Mouse (Mus musculus) midbrain, embryonic 10.5 days (tissue): ENCODE measurements around the gene Tbx6. TPM values are rescaled to one million over a fixed set of nuclear protein-coding genes. Genes with fewer than 3 reads are reported as not detected.
A peak's percentile ranks its signal among the peaks of the same experiment; 100 is the strongest.

ENCODE experiments used
- DNase-seq: peaks from one replicate; pipeline ENCODE4 v3.0.0-alpha.2; 2017; ENCODE audit warnings: low spot score
- H3K27ac ChIP-seq: fragments of 300-500 bp; sonication (generic); replicated peaks from 2 replicates; pipeline ENCODE4 v1.5.1; 2016; ENCODE audit warnings: mild to moderate bottlenecking
- H3K27me3 ChIP-seq: fragments of 300-500 bp; sonication (generic); 2 replicates; pipeline ENCODE4 v1.6.1; 2016; ENCODE audit warnings: low read depth, mild to moderate bottlenecking; ENCODE audit not compliant: poor library complexity, severe bottlenecking
- H3K36me3 ChIP-seq: fragments of 300-500 bp; sonication (generic); 2 replicates; pipeline ENCODE4 v1.6.1; 2016; ENCODE audit warnings: mild to moderate bottlenecking, moderate library complexity
- H3K4me1 ChIP-seq: fragments of 300-500 bp; sonication (generic); 2 replicates; pipeline ENCODE4 v1.6.1; 2016
- H3K4me3 ChIP-seq: fragments of 300-500 bp; sonication (generic); 2 replicates; pipeline ENCODE4 v1.5.1; 2016; ENCODE audit warnings: mild to moderate bottlenecking, moderate library complexity
- H3K9me3 ChIP-seq: fragments of 300-500 bp; sonication (generic); replicated peaks from 2 replicates; pipeline ENCODE4 v1.6.1; 2016; ENCODE audit warnings: mild to moderate bottlenecking
- WGBS: fragments of 180-500 bp; shearing (Covaris S2); methylation state at CpG from one replicate; pipeline ENCODE4 v1.1.7; 2016; 5-methylcytosine and 5-hydroxymethylcytosine counted together
- polyA plus RNA-seq: library from polyadenylated mRNA; unstranded; fragments of >200 nt; fragmentation: Nextera tagmentation; extraction: Ambion mirVana; gene quantifications from 2 replicates; pipeline ENCODE4 v1.2.1, GENCODE M21; 2016

The Tbx6 gene
- polyA plus RNA-seq, 1 experiment from 2014 or later, result 0.64 TPM

DNA sequence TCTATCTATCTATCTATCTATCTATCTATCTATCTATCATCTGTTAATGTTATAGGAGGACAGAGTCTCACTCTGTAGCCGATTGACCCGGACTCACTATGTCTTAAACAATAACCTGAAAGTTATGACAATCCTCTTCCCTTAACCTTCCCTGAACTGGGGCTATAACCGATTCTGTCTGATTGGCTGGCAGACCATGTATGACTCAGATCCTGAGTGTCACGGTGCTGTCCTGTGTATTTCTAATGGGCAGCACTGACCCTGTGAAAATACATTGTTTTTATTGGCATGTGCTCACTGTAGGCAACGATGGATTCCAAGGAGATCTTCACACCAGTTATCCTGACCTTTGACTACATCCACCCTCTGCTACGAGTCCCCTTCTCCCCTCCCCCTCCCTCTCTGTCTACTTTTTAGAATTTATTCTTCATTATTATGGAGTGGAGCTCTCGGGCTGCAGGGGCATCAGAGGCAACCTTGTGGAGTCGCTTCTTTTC is 34.5 kb downstream of the Tbx6 start:
- Histone ChIP-seq H3K27me3 (no peaks in the 10 kb centered on the region), H3K4me1 (0 out of 2 replicates have a peak, but pooled peaks cover 2% of the 10 kb centered on the region), H3K36me3 (no peaks in the 10 kb centered on the region), H3K9me3 (no peaks in the 10 kb centered on the region), H3K4me3 (no peak overlapping the region), H3K27ac (no peak overlapping the region)
- DNase-seq, result no peak
- 68% methylated on average over 8 of the region's 8 CpGs for WGBS

DNA sequence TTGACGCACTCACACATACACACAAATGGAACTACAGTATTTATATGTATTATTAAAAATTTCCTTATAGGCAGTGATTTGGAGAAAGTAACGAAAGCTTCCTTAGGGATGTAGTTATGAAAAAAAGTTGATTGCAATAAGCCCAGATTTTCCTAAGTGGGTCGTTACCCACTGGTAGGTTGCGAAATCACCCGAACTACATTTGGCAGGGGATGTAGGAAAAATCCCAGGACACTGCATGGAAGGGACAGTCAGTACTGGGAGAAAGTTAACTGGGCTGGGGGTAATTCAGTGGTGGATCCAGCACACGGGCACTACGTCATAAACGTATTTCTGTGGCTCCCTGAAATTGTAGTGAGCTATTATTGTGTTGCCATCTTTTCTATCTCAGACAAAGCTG is 35.2 kb downstream of the Tbx6 start:
- 93% methylated on average over 8 of the region's 8 CpGs for WGBS
- Histone ChIP-seq H3K27ac (no peak overlapping the region), H3K27me3 (no peaks in the 10 kb centered on the region), H3K4me1 (0 out of 2 replicates have a peak, but pooled peaks cover 2% of the 10 kb centered on the region), H3K36me3 (no peaks in the 10 kb centered on the region), H3K4me3 (no peak overlapping the region), H3K9me3 (no peaks in the 10 kb centered on the region)
- DNase-seq, result no peak

DNA sequence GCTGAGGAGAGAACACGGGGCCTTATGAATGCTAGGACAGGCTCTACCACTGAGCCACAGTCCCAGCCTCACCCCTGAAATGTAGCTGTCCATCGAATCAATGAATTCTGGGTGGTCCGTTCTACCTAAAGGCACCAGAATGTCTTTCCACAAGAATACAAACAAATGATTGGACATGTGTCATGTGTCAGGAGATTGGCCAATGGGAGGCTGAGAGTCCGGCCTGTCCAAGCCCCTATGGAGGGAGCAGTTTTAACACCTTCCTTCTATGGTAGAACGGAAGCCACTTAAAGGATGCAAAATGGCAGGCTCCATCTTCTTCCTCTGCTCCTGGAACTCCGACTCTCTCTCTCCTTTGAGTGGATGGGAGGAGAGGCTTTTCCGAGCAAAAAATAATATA is 36.3 kb downstream of the Tbx6 start:
- Histone ChIP-seq H3K27me3 (peaks cover 9% of the 10 kb centered on the region), H3K4me3 (no peak overlapping the region), H3K9me3 (no peaks in the 10 kb centered on the region), H3K4me1 (peaks cover 11% of the 10 kb centered on the region), H3K27ac (no peak overlapping the region), H3K36me3 (no peaks in the 10 kb centered on the region)
- no peak for DNase-seq
- WGBS, result 88% methylated on average over 7 of the region's 7 CpGs

DNA sequence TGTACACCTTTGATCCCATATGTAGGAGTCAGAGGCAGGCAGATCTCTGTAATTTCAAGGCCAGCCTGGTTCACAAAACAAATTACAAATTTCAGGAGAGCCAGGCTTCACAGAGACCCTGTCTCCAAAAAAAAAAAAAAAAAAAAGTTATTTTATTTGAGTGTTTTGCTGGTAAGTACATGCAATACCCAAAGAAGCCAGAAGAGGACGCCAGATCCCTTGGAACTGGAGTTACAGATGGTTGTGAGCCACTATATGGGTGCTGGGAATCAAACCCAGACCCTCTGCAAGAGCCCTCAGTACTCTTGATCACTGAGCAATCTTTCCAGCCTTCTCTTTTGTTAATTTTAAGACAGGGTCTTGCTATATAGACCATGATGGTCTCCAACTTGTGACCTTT is 37.5 kb downstream of the Tbx6 start:
- no peaks in the 10 kb centered on the region for H3K9me3 ChIP-seq
- 39% methylated on average over 1 of the region's 1 CpGs for WGBS
- H3K4me3 ChIP-seq, result no peak overlapping the region
- DNase-seq, result no peak
- peaks cover 21% of the 10 kb centered on the region for H3K27me3 ChIP-seq
- peaks cover 23% of the 10 kb centered on the region for H3K4me1 ChIP-seq
- H3K27ac ChIP-seq, result no peak overlapping the region
- H3K36me3 ChIP-seq, result no peaks in the 10 kb centered on the region

DNA sequence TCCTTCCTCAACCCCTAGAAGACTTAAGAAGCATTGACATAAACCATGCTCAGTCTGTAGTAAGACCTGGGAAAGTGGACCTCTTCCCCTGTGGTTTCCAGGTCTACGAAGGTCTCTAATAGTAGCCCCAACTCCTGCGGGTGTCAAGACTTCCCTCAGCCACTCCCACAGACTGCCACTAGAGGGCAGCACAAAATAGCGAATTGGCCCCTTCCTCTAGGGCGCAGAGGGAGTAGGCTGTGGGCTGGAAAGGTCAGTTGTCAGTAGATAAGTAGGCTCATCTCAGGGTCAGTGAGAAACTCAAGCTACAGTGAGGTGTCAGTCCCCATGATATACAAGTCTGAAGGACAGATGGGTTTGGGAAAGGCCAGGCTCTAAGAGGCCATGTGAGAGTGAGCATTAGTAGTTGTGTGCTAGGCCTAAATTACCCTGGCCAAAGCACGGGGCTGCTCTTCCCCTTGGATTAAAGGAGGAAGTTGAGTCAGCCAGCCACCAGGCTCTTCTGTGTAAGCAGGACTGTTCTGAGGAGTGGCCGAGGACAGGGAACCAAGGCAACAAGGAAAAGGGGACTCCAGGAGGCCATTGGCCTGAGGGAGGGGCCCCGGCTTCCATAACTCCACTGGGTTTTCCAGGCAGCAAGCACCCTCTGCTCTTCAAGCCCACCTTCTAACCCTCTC is 40.7 kb downstream of the Tbx6 start:
- Histone ChIP-seq H3K4me1 (peaks cover 34% of the 10 kb centered on the region), H3K9me3 (no peaks in the 10 kb centered on the region), H3K27me3 (peaks cover 38% of the 10 kb centered on the region), H3K36me3 (no peaks in the 10 kb centered on the region), H3K27ac (peak overlapping the region; percentile 83; the same call in 1 of the 2 replicates), H3K4me3 (peak overlapping the region; percentile 63)
- WGBS, result 24% methylated on average over 7 of the region's 7 CpGs
- peak; percentile 86 for DNase-seq

DNA sequence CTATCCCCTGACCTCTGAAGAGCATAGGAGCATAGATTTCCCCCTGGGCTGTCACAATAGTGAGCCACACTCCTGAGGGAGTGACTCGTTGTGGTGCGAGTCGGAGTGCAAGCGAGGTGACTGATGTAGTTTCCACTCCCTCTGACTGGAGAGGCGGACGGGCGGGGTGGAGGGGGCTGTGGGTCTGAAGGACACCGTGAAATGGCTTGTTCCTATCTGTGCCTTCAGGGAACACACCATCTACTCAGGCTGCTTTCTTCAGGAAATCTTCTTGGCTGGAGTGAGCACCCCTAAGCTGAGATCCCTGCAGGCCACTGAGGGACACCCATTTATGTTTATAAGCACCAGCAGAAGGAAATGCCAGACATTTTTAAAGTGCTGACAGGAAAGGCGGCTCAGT is 41.5 kb downstream of the Tbx6 start:
- WGBS, result 8% methylated on average over 9 of the region's 9 CpGs

DNA sequence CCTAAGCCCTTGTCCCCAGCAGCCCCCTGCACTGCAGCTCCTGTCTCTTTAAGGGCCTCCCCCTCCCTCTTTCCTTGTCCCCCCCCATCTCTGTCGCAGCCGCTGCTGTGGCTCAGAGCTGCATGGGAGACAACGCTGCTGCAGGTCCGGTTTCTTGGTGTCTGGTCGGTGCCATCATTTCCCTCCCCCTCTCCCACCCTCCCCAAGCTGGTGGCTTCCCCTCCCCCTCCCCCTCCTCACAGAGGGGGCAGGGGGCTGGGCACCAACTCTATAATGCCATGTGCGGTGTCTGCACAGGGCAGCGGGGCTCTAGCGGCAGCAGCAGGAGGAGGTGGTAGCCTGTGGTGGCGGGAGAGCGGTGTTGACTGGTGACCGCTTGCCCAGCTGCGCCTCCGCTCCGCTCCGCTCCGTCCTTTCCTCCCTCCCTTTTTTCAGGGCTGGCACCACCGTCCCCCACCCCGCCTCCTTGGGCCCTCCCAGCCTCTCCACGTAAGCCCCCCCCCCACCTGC is 42.0 kb downstream of the Tbx6 start:
- Histone ChIP-seq H3K27ac (peak overlapping the region; percentile 83), H3K9me3 (no peaks in the 10 kb centered on the region), H3K4me1 (peaks cover 34% of the 10 kb centered on the region), H3K27me3 (peaks cover 38% of the 10 kb centered on the region), H3K36me3 (no peaks in the 10 kb centered on the region), H3K4me3 (peak overlapping the region; percentile 63)
- DNase-seq, result peak; percentile 58
- 2% methylated on average over 18 of the region's 19 CpGs for WGBS

More for the DNA sequence above, 41.5 kb downstream of the Tbx6 start:
- H3K36me3 ChIP-seq, result no peaks in the 10 kb centered on the region
- H3K9me3 ChIP-seq, result no peaks in the 10 kb centered on the region
- no peak for DNase-seq
- peak overlapping the region; percentile 63 for H3K4me3 ChIP-seq
- H3K27ac ChIP-seq, result peak overlapping the region; percentile 83
- H3K4me1 ChIP-seq, result peaks cover 34% of the 10 kb centered on the region
- peaks cover 38% of the 10 kb centered on the region for H3K27me3 ChIP-seq

DNA sequence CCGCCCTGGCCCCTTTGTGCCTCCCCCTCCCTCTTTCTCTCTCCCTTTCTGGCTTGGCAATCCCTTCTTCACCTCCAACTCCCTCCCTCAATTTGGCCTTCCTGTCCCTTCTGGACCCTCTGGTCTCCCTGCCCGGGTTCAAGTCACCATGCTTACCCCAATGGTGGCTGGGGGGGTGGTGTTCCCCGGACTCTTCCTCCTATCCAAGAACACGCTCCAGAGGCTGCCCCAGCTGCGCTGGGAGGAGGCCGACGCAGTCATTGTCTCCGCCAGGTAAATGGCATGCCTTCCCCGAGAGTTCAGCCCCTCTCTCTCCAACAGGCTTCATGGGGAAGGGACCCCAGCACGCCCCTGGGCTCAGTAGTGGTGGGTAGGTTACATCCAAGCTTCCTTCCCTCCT is 42.7 kb downstream of the Tbx6 start:
- H3K36me3 ChIP-seq, result no peaks in the 10 kb centered on the region
- peak overlapping the region; percentile 83 for H3K27ac ChIP-seq
- H3K4me3 ChIP-seq, result peak overlapping the region; percentile 63
- H3K27me3 ChIP-seq, result peaks cover 38% of the 10 kb centered on the region
- DNase-seq, result no peak
- peaks cover 34% of the 10 kb centered on the region for H3K4me1 ChIP-seq
- H3K9me3 ChIP-seq, result no peaks in the 10 kb centered on the region
- WGBS, result 9% methylated on average over 10 of the region's 10 CpGs

DNA sequence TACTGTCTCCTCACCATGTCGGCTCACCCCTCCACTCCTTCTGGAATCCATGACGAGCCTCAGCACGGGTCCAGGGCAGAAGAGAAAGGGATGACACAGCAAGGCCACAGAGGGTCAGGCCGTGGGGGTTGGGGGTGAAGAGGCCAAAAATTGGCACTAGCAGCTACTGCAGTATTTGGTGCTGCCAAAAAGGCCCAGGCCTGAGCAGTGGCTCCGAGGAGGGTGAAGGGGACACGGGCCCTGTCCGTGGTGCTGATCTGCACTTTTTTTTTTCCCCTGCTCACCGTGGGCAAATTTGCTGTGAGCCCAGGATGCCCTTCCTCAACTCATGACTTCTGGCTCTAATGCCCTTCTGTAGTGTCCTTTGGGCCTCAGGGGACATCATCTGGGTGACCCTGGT is 44.1 kb downstream of the Tbx6 start:
- WGBS, result 27% methylated on average over 8 of the region's 8 CpGs
- DNase-seq, result no peak
- no peaks in the 10 kb centered on the region for H3K36me3 ChIP-seq
- no peak overlapping the region for H3K27ac ChIP-seq
- peaks cover 48% of the 10 kb centered on the region for H3K27me3 ChIP-seq
- H3K4me1 ChIP-seq, result peaks cover 46% of the 10 kb centered on the region
- H3K9me3 ChIP-seq, result no peaks in the 10 kb centered on the region
- no peak overlapping the region for H3K4me3 ChIP-seq

DNA sequence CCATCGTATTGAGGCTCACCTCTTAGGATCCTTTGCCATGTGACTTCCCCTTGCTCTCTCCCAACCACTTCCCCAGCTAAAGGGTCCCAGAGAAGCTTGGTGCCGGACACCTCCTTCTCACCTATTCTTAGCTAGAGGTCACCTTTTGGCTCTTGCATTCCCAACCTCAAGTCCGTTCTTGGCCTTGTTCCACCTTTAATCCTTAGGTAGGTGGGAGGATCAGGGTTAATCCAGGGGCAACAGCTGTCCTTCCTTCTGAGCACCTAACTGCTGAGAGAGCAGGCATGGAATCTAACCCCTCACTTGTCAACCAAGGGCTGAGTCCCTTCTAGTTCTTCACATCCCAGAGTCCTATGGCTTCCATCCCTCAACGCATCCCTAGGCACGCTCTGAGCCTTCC is 44.7 kb downstream of the Tbx6 start:
- no peak overlapping the region for H3K27ac ChIP-seq
- 74% methylated on average over 5 of the region's 5 CpGs for WGBS
- no peaks in the 10 kb centered on the region for H3K36me3 ChIP-seq
- H3K4me1 ChIP-seq, result peaks cover 47% of the 10 kb centered on the region
- H3K27me3 ChIP-seq, result peaks cover 54% of the 10 kb centered on the region
- DNase-seq, result no peak
- no peak overlapping the region for H3K4me3 ChIP-seq
- H3K9me3 ChIP-seq, result no peaks in the 10 kb centered on the region

DNA sequence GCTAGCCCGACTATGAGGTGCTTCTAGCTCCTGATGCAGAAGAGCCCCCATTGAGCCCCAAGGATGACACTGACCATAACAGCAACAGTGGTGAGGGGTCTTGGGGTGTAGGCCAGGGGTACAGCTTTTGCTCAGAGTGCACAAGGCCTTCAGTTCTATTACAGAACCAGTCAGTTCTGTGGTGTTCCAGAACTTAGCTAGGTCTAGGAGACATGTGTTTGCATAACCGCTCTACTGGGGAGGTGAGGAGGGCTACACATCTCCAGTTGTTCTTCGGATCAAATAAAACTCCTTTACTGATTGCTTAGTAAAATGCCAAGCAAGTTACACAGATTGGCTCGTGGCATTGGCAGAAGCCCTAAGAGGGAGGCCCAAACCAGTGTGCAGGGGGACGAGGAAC is 50.3 kb downstream of the Tbx6 start, which contains the start of gene 4930451I11Rik:
Gene 4930451I11Rik (minus strand): TSS at position 101 of the 400 bp plus-strand sequence.
- Histone ChIP-seq H3K27ac (peak within 1 kb of the TSS; percentile 64), H3K27me3 (peaks cover 29% of the 10 kb centered on the region), H3K4me1 (peaks cover 25% of the 10 kb centered on the region), H3K36me3 (no peaks in the 10 kb centered on the region), H3K4me3 (peak within 1 kb of the TSS; percentile 50), H3K9me3 (no peaks in the 10 kb centered on the region)
- 60% methylated on average over 5 of the region's 5 CpGs for whole genome bisulfite sequencing
- no peak for DNase-seq

DNA sequence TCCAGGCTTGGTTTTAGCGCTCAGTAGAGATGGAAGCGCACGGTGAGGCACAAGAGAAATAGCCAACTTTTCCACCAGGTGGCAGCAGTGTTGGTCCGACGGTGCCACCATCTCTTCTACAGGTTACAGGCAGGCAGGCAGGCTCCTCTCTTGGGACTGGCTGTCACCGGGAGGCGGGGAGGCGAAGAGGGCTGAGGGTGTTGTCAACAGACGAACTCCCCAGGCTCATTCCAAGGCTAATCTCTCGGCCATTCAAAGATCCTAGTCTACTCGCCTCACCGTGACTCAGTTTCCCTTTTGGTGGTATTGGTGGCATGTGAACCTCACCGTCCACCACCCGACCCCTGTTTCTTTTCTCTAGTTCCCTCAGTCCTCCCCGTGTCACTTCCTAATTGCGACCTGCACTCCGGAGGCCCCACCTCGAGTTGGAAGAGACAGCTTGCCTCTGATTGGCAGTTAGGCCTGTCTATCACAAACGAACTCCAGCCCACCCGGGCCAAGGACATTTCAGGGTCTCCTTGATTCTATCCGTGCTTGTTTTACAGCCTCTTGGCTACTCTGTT is 50.8 kb downstream of the Tbx6 start:
- Histone ChIP-seq H3K27ac (peak overlapping the region; percentile 64), H3K4me1 (peaks cover 25% of the 10 kb centered on the region), H3K36me3 (no peaks in the 10 kb centered on the region), H3K4me3 (peak overlapping the region; percentile 50), H3K9me3 (no peaks in the 10 kb centered on the region), H3K27me3 (peaks cover 29% of the 10 kb centered on the region)
- DNase-seq, result peak; percentile 80
- WGBS, result 2% methylated on average over 21 of the region's 21 CpGs

DNA sequence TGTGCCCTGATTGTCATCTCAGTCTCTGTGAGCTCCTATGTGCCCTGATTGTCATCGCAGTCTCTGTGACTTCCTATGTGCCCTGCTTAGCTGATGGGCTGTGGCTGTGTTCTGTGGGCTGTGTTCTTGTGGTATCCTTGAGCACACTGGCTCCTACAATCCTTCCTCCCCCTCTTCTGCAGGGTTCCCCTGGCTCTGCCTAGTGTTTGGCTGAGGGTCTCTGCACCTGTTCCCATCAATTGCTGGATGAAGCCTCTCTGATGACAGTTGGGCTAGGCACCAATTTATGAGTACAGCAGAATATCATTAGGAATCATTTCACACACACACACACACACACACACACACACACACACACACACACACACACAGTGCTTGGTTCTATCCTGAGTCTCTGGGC is 52.0 kb downstream of the Tbx6 start:
- Histone ChIP-seq H3K4me3 (no peak overlapping the region), H3K36me3 (no peaks in the 10 kb centered on the region), H3K4me1 (peaks cover 25% of the 10 kb centered on the region), H3K9me3 (no peaks in the 10 kb centered on the region), H3K27me3 (peaks cover 29% of the 10 kb centered on the region), H3K27ac (no peak overlapping the region)
- DNase-seq, result no peak
- WGBS, result 90% methylated on average over 1 of the region's 1 CpGs
